Mouse (Mus musculus): ENCODE results near the gene Gcsh. TPM values are rescaled to one million over a fixed set of nuclear protein-coding genes. Genes with fewer than 3 reads are reported as not detected.
A peak's percentile ranks its signal among the peaks of the same experiment; 100 is the strongest.

The Gcsh gene
- polyA plus RNA-seq, 1 experiment = 4.0 TPM

- 81% methylated on average over 9 of the region's 9 CpGs for WGBS
- Histone ChIP-seq H3K4me3 (ENCODE audit: extremely low read depth, insufficient read depth, insufficient read length) (no peak overlapping the region), H3K36me3 (ENCODE audit: control insufficient read depth, insufficient read depth, low read length) (no peaks in the 10 kb centered on the region), H3K27me3 (ENCODE audit: control insufficient read depth, insufficient read depth, low read length) (no peaks in the 10 kb centered on the region), H3K4me1 (ENCODE audit: control insufficient read depth, insufficient read depth, insufficient read length) (no peaks in the 10 kb centered on the region), H3K27ac (ENCODE audit: insufficient read depth, low read length) (no peak overlapping the region)
- TF ChIP-seq POLR2A (IDR thresholded peaks at IDR 0.05; ENCODE audit: low read depth, low read length) (no peak), CTCF (IDR thresholded peaks at IDR 0.05; ENCODE audit: extremely low read depth, insufficient read depth, insufficient read length, insufficient replicate concordance) (no peak)
- peak in 1 of 2 experiments; percentile 45 for DNase-seq (ENCODE audit: low read depth in 1 of 2, low spot score in 2 of 2)
Measured at GRCm38 (mm10) chr8:117011366-117011765, 18.0 kb upstream of the Gcsh start.

- no peak overlapping the region for H3K27ac ChIP-seq (ENCODE audit: insufficient read depth, low read length)
- peaks cover 5% of the 10 kb centered on the region for H3K4me1 ChIP-seq (ENCODE audit: control insufficient read depth, insufficient read depth, insufficient read length)
- H3K4me3 ChIP-seq (ENCODE audit: extremely low read depth, insufficient read depth, insufficient read length) = no peak overlapping the region; the same call in 1 of the 2 replicates
- TF ChIP-seq POLR2A (IDR thresholded peaks at IDR 0.05; ENCODE audit: low read depth, low read length) (no peak), CTCF (IDR thresholded peaks at IDR 0.05; ENCODE audit: extremely low read depth, insufficient read depth, insufficient read length, insufficient replicate concordance) (no peak)
- 59% methylated on average over 11 of the region's 11 CpGs for WGBS
- DNase-seq (ENCODE audit: low read depth in 1 of 2, low spot score in 2 of 2) = no peak
- no peaks in the 10 kb centered on the region for H3K36me3 ChIP-seq (ENCODE audit: control insufficient read depth, insufficient read depth, low read length)
- H3K27me3 ChIP-seq (ENCODE audit: control insufficient read depth, insufficient read depth, low read length) = no peaks in the 10 kb centered on the region
Measured at GRCm38 (mm10) chr8:116994016-116994716, 829 bp upstream of the Gcsh start.

GRCm38 (mm10) chr8:116992176-116992971 lies 963 bp downstream of the Gcsh start:
- TF ChIP-seq CTCF (IDR thresholded peaks at IDR 0.05; ENCODE audit: extremely low read depth, insufficient read depth, insufficient read length, insufficient replicate concordance) (no peak), POLR2A (IDR thresholded peaks at IDR 0.05; ENCODE audit: low read depth, low read length) (no peak)
- WGBS = 8% methylated on average over 23 of the region's 23 CpGs
- Histone ChIP-seq H3K36me3 (ENCODE audit: control insufficient read depth, insufficient read depth, low read length) (no peaks in the 10 kb centered on the region), H3K27me3 (ENCODE audit: control insufficient read depth, insufficient read depth, low read length) (no peaks in the 10 kb centered on the region), H3K4me1 (ENCODE audit: control insufficient read depth, insufficient read depth, insufficient read length) (peaks cover 5% of the 10 kb centered on the region), H3K4me3 (ENCODE audit: extremely low read depth, insufficient read depth, insufficient read length) (peak overlapping the region; percentile 89), H3K27ac (ENCODE audit: insufficient read depth, low read length) (no peak overlapping the region)
- DNase-seq (ENCODE audit: low read depth in 1 of 2, low spot score in 2 of 2) = no peak

- no peak overlapping the region for H3K27ac ChIP-seq (ENCODE audit: insufficient read depth, low read length)
- no peak for DNase-seq (ENCODE audit: low read depth in 1 of 2, low spot score in 2 of 2)
Measured at GRCm38 (mm10) chr8:116991241-116991640, 2.1 kb downstream of the Gcsh start.

GRCm38 (mm10) chr8:116989842-116990241 lies 3.5 kb downstream of the Gcsh start:
- Histone ChIP-seq H3K27ac (ENCODE audit: insufficient read depth, low read length) (no peak overlapping the region), H3K36me3 (ENCODE audit: control insufficient read depth, insufficient read depth, low read length) (no peaks in the 10 kb centered on the region), H3K4me3 (ENCODE audit: extremely low read depth, insufficient read depth, insufficient read length) (no peak overlapping the region), H3K27me3 (ENCODE audit: control insufficient read depth, insufficient read depth, low read length) (no peaks in the 10 kb centered on the region), H3K4me1 (ENCODE audit: control insufficient read depth, insufficient read depth, insufficient read length) (peaks cover 5% of the 10 kb centered on the region)
- no peak for DNase-seq (ENCODE audit: low read depth in 1 of 2, low spot score in 2 of 2)
- WGBS = 97% methylated on average over 3 of the region's 3 CpGs
- TF ChIP-seq CTCF (IDR thresholded peaks at IDR 0.05; ENCODE audit: extremely low read depth, insufficient read depth, insufficient read length, insufficient replicate concordance) = no peak
- TF ChIP-seq POLR2A (IDR thresholded peaks at IDR 0.05; ENCODE audit: low read depth, low read length) = no peak

More at GRCm38 (mm10) chr8:116991241-116991640, 2.1 kb downstream of the Gcsh start:
- WGBS = 93% methylated on average over 8 of the region's 8 CpGs
- H3K4me3 ChIP-seq (ENCODE audit: extremely low read depth, insufficient read depth, insufficient read length) = no peak overlapping the region
- no peaks in the 10 kb centered on the region for H3K27me3 ChIP-seq (ENCODE audit: control insufficient read depth, insufficient read depth, low read length)
- no peaks in the 10 kb centered on the region for H3K36me3 ChIP-seq (ENCODE audit: control insufficient read depth, insufficient read depth, low read length)
- H3K4me1 ChIP-seq (ENCODE audit: control insufficient read depth, insufficient read depth, insufficient read length) = peaks cover 5% of the 10 kb centered on the region
- TF ChIP-seq POLR2A (IDR thresholded peaks at IDR 0.05; ENCODE audit: low read depth, low read length) (no peak), CTCF (IDR thresholded peaks at IDR 0.05; ENCODE audit: extremely low read depth, insufficient read depth, insufficient read length, insufficient replicate concordance) (no peak)

- H3K4me3 ChIP-seq (ENCODE audit: extremely low read depth, insufficient read depth, insufficient read length) = no peak overlapping the region
- peak; percentile 50 to 54 for DNase-seq (ENCODE audit: low read depth in 1 of 2, low spot score in 2 of 2)
- H3K4me1 ChIP-seq (ENCODE audit: control insufficient read depth, insufficient read depth, insufficient read length) = peaks cover 8% of the 10 kb centered on the region; the same call in 1 of the 2 replicates
- no peak overlapping the region for H3K27ac ChIP-seq (ENCODE audit: insufficient read depth, low read length)
- 16% methylated on average over 4 of the region's 4 CpGs for WGBS
- H3K36me3 ChIP-seq (ENCODE audit: control insufficient read depth, insufficient read depth, low read length) = no peaks in the 10 kb centered on the region; the same call in 1 of the 2 replicates
- no peak for TF ChIP-seq POLR2A (IDR thresholded peaks at IDR 0.05; ENCODE audit: low read depth, low read length)
- peak; percentile 20; the same call in 1 of the 2 replicates for TF ChIP-seq CTCF (IDR thresholded peaks at IDR 0.05; ENCODE audit: extremely low read depth, insufficient read depth, insufficient read length, insufficient replicate concordance)
- H3K27me3 ChIP-seq (ENCODE audit: control insufficient read depth, insufficient read depth, low read length) = no peaks in the 10 kb centered on the region
Measured at GRCm38 (mm10) chr8:116980117-116980516, 13.2 kb downstream of the Gcsh start.

Measured in spleen, adult 2 months (tissue).